Mouse (Mus musculus) erythroblast, embryonic 14.5 days (primary cell): ENCODE data around the gene Prps2.

Source experiments
- GATA1 ChIP-seq: IDR thresholded peaks from 2 replicates; pipeline ENCODE4 v1.6.1; 2012; ENCODE audit warnings: low read length, inconsistent platforms, mixed read lengths
- TAL1 ChIP-seq: IDR thresholded peaks from 3 replicates; pipeline ENCODE4 v1.6.1; 2012; ENCODE audit warnings: low read length, inconsistent platforms, mixed read lengths

- TF ChIP-seq TAL1 = no peak
- no peak for TF ChIP-seq GATA1
These were observed 53.5 kb downstream of the Prps2 start for GRCm38 (mm10) chrX:167329098-167329497.
